Mouse (Mus musculus) mature B cell (primary cell): Measurements from ENCODE around the gene 4930404H24Rik.

ENCODE experiments used
- in situ Hi-C: fragments of 300-500 bp; cut with MboI; formaldehyde crosslinking; loops from 2 replicates; pipeline ENCODE4 v1.14.3; 2019

Gene 4930404H24Rik

DNA sequence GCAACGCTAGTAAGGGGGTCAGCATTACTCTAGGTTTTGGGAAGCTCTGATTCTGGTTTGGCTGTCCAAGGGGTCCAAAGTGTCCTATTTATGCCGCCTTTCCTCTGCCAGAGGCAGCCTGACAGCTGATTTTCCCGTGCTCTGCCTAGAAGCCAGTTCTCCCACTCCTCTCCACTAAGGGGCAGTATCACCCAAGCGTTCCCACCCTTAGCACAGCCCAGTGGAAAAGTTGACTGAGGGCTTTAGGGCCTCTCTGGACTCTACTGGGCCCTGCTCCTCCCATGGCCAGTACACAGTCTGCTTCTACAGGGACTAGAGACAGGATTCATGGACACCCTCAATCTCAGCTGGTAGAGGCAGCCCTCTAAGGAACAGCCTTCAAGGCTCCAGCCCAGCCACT lies 14.0 kb upstream of the 4930404H24Rik start:
- in situ Hi-C loops, result no loop called here

DNA sequence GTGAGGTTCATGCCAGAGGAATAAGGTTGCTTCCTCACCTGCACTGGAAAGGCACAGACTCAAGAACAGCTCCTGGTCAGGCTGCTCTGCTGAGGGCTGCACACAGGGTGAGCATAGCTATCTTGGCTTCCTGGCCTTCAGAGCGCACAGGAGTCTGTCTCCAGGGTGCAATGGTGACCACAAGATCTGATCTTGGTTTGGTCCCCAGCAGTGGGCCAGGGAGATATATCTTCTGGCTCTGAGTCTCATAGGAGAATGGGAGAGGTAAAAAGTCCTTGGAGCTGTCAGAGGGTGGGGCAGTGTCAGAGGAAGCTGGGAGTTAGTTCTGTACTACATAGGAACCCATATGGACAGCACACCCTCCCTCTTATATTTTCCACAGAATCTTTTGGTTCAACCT lies 13.1 kb upstream of the 4930404H24Rik start:
- in situ Hi-C loops, result no loop called here

DNA sequence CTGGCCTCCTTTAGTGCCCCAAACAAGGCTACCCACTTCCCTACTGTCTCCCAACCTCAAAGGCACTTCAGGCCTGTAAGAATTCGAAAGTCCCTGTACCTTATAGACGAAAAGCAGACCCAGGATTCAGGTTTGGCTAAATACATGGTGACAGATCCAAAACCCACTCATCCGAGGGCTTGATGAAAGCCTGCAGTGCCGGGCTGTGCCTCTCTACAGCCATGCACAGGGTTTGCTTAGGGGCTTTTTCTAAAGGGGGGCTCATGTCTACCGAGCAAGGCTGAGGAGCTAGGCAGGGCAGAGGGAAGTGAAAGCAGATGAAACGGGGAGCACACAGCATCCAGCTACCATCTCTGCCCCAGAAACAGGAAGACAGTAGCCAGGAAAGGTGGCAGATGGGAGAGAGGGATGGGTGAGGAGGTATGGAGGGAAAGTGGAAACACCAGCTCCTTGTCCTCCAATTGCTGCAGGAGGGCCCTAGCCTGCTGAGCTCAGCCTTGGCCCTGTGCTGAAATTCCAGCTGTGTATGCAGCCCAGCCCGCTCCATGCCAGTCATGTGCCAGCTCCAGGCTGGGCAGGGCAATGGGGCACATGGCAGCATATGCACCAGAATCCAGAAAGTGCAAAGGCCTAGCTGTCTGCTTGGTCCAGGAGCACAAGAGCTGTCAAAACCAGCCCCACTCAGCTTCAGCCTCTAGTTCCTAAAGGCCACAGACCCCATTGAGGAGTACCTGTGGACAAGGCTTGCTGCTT lies 11.3 kb upstream of the 4930404H24Rik start:
- in situ Hi-C loops, result no loop called here

- in situ Hi-C loops, result no loop called here
Observed at GRCm38 (mm10) chr2:153481861-153482120, 10.8 kb upstream of the 4930404H24Rik start.

DNA sequence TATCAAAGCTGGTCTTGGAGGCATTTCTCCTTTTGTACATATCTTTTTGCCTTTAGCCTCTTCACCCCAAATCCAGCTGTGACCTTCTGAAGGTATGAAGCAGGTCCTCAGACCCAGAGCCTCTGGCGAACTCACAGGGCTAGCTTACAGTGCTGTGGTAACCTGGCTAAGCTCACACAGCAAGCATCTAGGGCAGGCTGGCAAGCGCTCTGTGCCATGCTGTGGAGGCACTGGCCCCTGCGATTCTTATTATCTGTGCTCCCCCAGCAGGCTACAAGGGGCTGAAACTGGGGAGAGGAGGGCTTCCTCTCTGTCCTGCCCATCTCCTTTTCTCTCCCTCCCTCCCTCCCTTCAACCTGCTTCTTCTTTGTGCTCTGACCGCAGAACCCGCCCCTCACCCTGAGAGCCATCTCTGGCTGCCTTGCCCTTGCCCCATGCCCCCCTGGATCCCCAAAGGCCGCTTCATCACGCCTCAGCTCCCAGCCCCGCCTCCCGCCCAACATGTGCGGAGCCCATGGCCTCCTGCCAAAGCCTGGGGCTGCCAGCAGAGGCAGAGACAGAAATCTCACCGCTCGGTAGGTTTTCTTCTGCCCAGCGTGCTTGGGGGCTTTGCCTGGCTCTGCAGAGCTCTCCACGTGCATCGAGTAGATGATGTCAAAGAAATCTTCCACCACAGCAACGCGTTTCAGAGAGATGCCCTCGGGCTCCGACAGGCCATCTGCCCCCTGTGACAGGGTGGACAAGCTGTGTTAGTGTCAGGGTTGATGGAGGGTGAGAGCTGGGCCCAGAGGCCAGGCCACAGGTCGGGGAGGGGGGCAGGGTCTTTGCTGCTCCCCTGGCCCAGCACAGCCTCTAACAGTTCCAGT lies 9.2 kb upstream of the 4930404H24Rik start:
- in situ Hi-C loops, result no loop called here

GRCm38 (mm10) chr2:153484071-153484470 lies 8.5 kb upstream of the 4930404H24Rik start:
- in situ Hi-C loops, result no loop called here

GRCm38 (mm10) chr2:153490116-153490515 lies 2.5 kb upstream of the 4930404H24Rik start:
- in situ Hi-C loops, result loop anchor here (10.0 kb wide), 1 partner anchor 95 kb away; no protein-coding TSS in a partner anchor

DNA sequence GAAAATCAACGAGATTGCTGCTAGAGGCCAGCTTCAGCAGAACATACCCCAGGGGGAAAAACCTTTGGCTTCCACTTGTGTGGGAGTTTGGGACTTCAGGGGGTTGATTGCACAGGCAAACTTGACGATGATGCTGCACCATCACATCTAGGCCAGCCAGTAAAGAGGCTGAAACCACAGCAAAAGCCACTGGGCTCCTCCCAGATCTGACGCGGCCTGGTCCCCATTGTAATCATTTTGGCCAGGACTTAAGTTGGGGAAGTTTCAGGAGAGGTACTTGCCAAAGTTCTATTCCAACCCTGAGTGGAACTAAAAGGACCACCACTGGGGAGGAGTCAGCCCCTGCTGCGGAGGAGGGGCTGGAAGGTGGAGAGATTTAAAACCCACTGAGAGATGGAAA lies 1.6 kb upstream of the 4930404H24Rik start:
- in situ Hi-C loops, result loop anchor here (10.0 kb wide), 1 partner anchor 94 kb away; no protein-coding TSS in a partner anchor

GRCm38 (mm10) chr2:153491512-153492178 lies 945 bp upstream of the 4930404H24Rik start:
- in situ Hi-C loops, result loop anchor here (10.0 kb wide), 1 partner anchor 93 kb away; no protein-coding TSS in a partner anchor

GRCm38 (mm10) chr2:153492179-153492517 lies 442 bp upstream of the 4930404H24Rik start:
- in situ Hi-C loops, result loop anchor here (10.0 kb wide), 1 partner anchor 93 kb away; no protein-coding TSS in a partner anchor

DNA sequence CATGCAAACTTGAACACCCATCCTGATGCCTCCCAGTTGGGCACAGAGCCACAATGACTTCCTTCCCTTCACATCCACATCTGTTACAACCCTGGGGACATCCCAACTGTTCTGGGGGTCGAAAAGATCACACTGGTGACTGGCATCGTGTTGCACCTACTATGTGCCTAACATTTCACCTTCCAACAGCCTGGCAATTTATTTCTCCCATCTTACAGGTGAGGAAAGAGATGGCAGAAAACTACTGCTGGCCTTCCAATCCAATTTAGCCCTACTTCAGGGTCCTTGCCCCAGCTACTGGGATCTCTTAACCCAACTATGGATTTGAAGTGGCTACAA lies 772 bp downstream of the 4930404H24Rik start:
- in situ Hi-C loops, result loop anchor here (10.0 kb wide), 1 partner anchor 91 kb away; no protein-coding TSS in a partner anchor

DNA sequence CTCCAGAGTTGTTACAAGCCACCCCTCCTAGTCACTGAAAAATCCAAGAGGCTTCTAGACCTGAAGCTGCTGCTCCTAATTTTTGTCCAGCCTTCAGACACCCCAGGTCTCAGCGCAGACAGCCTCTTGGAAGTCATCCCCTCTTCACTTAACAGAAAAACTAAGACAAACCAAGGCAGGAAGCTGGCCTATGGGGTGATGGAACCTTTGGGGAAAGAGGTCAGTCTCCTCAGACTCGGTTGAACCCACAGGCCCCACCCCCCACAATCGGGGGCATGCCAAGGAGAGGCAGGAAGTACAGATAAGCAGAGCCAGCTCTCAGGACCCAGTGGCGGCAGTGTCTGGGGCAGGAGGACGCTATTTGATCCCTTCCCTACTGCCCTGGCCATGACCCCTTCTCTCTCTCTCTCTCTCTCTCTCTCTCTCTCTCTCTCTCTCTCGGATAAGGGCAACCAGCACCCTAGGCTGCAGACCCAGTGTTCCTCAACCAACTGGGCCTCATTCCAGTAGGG lies 1.2 kb downstream of the 4930404H24Rik start:
- in situ Hi-C loops, result loop anchor here (10.0 kb wide), 1 partner anchor 91 kb away; no protein-coding TSS in a partner anchor

DNA sequence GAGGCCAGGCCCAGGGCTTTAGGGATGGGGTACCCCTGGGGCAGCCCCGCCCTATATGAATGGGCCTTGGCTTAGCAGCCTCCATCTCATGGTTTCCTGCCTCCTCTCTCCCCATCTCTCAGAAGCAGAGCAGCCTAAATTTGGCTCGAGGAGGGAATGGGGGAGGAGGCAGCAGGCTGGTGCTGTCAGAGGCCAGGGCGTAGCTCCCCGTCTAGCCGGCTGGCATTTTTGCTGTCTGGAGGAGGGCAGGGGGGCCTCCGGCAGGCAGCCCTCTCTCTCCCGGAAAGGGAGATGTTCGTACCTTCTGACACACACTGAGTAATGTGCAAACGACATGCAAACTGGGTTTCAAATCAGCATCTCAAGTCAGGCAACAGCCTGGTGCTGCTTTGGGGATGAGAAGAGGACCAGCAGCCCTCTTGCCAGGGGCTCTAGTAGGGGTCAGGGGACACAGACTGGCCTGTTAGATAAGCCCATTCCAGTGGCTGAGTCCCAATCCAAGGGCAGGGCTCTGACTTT lies 1.8 kb downstream of the 4930404H24Rik start:
- in situ Hi-C loops, result loop anchor here (10.0 kb wide), 1 partner anchor 90 kb away; no protein-coding TSS in a partner anchor

GRCm38 (mm10) chr2:153495391-153495790 lies 2.8 kb downstream of the 4930404H24Rik start:
- in situ Hi-C loops, result loop anchor here (10.0 kb wide), 1 partner anchor 89 kb away; no protein-coding TSS in a partner anchor

DNA sequence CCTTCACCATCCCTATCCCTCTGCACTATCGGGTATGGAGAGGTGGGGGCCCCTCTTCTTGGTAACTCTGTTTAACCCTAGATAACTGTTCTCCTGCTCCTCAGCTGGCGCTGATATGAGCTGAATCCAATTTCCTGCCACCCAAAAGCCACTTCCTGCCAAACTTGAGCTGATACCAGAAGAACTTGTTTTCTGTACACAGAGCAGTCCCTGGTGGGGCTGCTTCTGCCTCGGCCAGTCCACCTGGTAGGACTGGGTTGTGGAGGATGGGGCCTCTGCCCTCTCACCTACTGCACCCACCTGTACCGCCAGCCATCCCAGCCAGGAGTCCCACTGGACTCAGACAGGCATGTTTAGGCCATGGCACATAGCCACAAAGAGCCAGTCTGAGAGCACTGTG lies 3.2 kb downstream of the 4930404H24Rik start:
- in situ Hi-C loops, result loop anchor here (10.0 kb wide), 1 partner anchor 89 kb away; no protein-coding TSS in a partner anchor

DNA sequence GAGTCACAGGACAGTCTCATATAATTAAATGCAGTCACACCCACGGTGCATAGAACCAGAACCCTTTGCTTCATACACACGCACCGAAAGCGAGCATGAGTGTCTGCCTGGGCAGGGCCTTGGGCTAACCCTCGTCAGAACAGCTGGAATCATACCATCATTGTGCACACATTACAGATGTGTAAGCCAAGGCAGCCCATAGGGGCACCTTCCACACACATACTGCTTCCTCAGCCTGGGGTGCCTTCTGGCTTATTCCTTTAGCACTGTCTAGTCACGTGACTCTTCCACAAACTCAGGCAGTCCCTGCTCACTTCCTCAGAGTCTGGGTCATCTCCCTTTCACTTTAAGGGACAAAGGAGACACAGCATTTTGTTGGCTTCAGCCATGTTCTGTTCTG lies 3.7 kb downstream of the 4930404H24Rik start:
- in situ Hi-C loops, result loop anchor here (10.0 kb wide), 1 partner anchor 88 kb away; no protein-coding TSS in a partner anchor

GRCm38 (mm10) chr2:153496898-153497297 lies 4.3 kb downstream of the 4930404H24Rik start:
- in situ Hi-C loops, result loop anchor here (10.0 kb wide), 1 partner anchor 88 kb away; no protein-coding TSS in a partner anchor

- in situ Hi-C loops, result loop anchor here (10.0 kb wide), 1 partner anchor 86 kb away; no protein-coding TSS in a partner anchor
Observed at GRCm38 (mm10) chr2:153499154-153499553, 6.6 kb downstream of the 4930404H24Rik start.

GRCm38 (mm10) chr2:153506385-153506784 lies 13.8 kb downstream of the 4930404H24Rik start:
- in situ Hi-C loops, result no loop called here

GRCm38 (mm10) chr2:153507969-153508368 lies 15.4 kb downstream of the 4930404H24Rik start:
- in situ Hi-C loops, result no loop called here

GRCm38 (mm10) chr2:153508405-153508804 lies 15.8 kb downstream of the 4930404H24Rik start:
- in situ Hi-C loops, result no loop called here
